Mouse (Mus musculus): ENCODE results near the gene Pacrg.

Pacrg gene

DNA sequence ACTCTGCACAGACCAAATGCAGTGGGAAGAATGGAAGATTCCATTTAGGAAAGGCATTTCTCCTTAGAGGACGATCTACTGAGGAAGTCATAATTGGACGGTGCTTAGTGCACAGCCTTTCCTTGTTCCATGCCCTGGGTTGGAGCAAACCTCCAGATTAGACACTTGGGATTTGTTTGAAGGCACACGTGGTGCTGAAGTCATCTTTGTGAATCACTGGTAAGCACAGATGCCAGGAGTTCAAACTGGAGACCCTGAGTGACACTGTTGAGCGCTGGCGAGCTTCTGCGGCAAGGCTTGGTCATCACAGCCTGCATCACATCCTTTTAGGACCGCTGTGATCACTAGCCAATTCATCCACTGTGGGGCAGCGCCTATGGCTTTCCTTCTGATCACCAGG is 385.7 kb downstream of the Pacrg start:
- DNase-seq (ENCODE audit: inconsistent ontology term): no peak

DNA sequence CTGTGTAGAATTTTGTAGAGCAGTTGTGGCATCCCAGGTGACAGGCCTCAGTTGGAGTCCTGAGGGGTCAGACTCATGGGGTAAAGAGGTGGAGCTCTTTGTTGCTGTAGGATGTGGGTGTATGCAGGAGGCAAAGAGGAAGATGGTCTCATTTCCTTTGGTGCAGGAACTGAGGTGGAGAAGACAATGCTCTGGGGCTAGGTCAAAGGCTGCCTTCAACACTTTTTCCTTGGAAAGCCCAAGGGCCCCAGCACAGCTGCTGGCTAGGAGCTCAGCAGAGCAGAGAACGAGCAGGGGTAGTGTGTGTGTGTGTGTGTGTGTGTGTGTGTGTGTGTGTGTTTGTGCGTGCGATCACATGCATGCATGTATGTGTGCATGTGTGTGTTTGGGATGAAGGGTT is 387.3 kb downstream of the Pacrg start:
- DNase-seq (ENCODE audit: inconsistent ontology term): no peak

DNA sequence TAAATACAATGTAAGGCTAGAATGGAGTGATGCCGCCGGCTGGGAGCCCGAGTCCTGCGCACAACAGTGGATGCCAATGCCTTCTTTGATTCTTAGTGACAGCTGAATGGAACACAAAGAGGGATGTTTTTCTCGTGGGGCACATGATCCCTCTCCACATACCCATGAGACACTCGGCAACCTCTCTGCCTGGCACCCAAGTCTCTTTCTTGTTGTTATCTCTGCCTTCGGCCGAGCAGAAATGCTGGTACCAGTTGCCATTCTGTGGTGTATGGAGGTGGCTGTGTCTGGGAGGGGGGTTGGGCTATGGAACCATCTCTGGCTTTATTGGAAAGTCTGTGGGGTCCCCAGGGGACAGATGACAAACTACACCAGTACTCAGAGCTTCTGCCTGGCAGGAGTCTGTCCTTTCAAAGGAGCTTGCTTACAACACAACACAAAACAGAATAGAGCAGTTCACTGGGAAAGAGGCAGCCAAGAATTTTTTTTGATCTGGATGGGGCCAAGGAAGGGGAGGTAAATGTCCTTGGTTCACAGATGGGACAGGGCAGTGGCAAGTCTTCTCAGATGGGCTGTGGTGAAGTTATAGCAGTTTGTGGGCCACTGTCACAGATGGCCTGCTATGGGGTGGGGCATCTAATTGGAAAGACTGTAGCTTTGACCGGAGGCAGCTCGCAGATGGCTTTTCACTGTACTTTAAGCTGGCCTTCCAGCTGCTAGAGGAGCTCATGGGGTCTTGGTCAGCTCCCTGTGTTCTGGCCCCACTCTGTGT is 388.6 kb downstream of the Pacrg start:
- DNase-seq (ENCODE audit: inconsistent ontology term): peak; percentile 45

DNA sequence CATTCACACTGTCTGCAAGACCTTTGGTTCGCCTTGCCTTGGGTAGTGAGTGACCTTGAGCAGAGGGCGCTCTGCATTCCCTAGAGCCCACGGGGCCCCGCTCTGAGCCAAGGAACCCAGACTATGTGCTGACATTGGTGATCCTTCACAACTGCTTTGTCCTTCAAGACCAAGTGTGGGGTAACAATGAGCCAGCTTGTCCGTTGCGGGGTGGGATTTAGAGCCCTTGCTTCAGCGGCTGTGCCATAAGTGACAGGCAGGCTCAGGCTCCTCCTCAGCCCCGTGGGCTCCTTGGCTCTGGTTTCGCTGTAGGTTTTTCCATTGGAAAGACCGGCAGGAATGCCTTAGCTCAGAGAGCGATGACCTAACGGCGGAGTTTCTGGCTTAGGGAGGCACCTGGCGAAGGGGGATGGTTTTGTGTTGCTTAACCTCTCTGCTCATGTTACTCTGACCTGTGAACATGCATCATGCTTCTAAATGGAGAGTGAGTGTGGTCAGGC is 390.3 kb downstream of the Pacrg start:
- no peak for DNase-seq (ENCODE audit: inconsistent ontology term)

DNA sequence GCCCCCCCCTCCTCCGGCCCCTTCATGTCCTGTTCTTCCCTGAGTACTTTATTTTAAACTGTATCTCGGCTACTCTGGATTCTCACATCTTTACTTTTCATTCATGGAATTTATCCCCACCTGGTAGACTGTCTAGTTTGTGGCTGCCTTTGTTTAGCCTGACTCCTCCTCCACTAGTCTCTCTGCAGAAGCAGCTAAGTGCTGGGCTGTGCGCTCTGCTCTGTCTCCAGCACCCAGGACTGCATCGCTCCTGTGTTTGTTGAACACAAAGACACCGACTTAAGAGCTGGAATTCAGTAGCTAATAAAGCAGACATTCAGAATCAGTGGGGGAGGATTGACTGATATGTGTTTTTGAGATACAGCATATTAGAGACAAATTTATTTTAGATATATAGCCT is 391.7 kb downstream of the Pacrg start:
- DNase-seq (ENCODE audit: inconsistent ontology term): no peak

DNA sequence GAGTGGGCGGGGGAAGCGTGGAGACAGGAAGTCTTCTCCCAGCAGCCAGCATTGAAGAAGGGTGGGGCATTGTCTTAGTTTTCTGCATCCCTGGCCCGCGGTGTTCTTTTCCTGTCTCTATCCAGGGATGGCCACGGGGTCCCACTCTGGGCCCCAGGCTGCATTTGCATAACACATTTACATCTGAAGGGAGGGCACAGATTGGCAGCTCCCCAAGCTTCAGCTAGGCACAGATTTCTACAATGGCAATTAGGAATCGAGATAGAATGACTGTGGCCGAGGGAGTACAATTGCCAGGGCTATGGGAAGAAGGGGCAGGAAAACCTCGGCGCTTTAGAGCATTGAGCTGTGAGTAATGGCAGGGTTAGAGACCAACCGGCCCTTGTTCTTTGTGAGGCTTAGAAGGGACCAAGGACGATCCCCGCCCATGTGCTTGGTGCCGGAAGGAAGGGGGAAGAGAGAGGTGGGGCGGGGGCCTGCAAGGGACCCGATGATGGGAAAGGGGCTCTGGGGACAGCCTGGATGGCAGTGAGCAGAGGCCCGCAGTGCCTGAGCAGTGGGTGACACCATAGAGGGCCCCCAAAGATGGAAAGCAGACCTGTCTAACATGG is 398.5 kb downstream of the Pacrg start:
- DNase-seq (ENCODE audit: inconsistent ontology term): peak; percentile 4

DNA sequence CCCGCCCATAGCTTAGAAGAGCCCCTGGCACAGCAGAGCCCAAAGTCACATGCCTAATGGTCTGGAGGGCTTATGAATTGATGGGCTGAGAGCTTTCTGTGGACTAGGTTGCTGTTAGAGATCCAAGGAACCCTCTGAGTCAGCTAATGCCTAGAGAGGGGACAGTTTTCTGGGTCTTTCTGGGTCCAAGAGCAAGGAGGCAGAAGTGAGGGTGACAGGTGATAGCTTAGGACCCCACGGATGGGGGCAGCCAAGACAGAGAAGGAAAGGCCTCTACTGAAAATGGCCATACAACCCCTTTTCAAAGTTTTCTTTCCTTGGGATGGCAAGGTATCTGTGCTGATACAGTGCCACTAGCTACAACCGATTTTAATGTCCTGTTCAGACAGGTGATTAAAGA is 399.1 kb downstream of the Pacrg start:
- no peak for DNase-seq (ENCODE audit: inconsistent ontology term)

DNA sequence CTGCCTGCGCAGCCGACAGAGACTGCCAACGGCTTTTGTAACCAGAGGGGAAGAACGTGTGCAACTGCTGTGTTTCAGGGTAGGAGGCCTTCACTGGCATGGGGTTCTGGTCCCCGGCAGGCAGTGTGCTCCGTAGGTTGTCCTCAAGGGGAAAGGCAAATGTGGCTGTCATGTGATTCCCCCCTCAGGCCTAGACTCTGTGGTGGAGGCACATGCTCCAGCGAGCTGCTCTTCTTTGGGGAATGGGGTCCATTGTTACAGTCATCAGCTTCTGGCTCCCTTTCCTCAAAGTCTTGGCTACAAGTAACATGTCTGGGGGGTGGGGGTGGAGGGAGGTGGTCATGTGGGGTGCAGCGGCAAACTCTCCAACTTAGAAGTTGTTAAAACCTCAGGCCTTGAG is 400.3 kb downstream of the Pacrg start:
- no peak for DNase-seq (ENCODE audit: inconsistent ontology term)

DNA sequence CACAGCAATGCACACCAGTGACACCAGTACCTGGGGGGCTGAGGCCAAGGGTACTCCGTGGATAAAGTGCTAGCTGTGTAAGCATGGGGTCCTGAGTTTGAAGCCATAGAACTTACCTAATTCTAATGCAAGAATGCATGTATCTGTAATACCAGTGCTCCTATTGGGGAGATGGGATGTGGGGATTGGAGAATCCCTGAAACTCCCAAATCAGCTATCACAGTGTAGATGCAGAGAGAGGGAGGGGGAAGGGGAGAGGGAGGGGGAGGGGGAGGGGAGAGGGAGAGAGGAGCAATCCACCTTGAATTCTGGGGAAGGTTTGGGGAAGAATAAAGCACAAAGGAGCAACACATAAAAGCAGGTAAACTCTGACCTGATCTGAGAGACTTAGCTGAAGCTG is 405.2 kb downstream of the Pacrg start:
- DNase-seq (ENCODE audit: inconsistent ontology term): no peak

DNA sequence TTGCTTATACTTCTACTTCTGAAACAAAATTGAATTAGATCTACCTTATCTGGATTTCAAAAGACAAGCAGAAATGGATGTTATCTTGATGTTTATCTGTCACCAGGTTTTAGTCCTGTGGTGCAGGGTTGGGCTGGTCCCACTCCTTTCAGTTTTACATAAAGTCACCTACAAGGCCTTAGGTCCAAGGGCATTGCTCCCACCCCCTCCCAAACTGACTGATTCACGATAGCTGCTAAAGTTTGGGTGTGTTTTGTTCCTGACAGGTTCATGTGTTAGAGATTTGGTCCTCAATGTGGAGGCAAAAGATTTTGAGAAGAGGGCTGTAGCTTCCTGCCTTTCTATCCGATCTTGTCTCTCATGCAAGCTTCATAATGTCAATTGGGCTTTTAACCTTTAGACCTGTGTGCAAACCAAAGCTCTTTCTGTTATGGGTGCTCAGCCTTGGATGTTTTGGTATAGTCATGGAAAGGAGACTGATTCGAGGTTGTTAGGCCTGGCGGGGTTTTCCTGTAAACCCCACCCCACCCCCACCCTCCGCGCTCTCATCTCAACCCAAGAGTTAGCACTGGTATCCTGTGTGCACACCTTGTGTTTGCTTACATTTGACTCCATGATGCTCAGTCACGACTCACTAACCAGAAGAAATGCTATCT is 407.5 kb downstream of the Pacrg start:
- DNase-seq (ENCODE audit: inconsistent ontology term): no peak

DNA sequence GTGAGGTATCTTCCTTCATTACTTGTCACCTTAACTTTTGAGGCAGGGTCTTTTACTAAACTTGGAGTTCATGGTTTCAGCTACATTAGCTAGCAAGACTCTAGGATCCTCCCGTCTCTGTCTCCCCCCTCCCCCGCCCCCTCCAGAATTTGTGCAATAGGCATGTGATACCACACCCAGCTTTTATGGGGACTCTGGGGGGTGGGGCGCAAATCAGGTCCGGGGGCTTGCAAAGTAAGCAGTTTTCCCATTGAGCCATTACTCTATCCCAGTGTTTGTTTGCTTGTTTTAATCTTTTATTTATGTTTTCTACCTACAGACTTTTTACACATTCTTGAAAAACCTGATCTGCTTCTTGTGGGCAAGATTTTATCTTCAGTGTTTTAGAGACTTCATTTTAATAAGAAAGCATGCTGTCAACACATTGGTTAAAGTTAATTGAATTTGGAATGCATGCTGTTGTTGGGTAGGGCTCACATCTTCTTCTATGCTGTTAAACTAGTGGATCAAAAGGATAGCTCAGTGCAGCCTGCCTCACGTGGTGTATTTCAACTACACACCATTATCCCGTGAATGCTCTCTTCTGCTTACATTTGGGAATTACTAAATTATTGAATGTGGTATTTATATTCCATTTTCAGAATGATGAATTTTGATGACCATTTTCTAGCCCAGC is 408.1 kb downstream of the Pacrg start:
- DNase-seq (ENCODE audit: inconsistent ontology term): no peak

DNA sequence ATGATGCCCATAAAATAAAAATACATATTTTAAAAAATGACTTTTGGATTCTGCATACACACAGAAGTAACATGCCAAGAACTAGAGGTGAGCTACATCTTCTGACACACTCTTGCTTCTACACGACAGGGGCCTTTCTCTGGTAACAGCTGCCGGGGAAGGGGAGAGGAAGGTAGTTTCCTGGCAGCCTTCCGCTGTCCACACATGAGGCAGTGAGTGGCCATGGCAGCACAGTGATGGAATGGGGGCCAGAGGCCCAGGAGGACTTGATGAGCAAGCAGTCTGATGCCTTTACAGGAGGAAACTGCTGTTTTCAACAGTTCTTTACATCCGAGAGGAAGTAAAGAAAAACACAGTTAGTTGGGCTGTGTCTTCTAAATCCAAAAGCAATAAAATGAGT is 409.3 kb downstream of the Pacrg start:
- DNase-seq (ENCODE audit: inconsistent ontology term): no peak

DNA sequence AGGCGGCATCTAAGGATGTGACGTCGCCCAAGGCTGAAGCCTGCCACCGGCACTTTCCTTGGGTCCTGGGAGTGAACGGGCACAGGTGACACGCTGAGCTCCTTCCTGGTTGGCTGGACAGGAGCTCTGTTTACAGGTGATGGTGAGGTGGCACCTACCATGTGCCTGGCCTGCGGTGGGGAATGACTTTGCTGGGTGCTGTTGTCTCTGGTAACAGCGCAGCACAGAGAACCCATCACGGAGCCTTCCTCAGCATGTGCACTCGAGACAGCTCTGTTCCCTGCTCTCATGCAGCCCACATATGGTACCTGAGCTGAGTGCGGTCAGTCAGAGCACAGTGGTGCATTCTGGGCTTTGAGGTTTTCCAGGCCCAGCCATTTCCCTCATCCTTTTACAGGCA is 410.7 kb downstream of the Pacrg start:
- DNase-seq (ENCODE audit: inconsistent ontology term): no peak

DNA sequence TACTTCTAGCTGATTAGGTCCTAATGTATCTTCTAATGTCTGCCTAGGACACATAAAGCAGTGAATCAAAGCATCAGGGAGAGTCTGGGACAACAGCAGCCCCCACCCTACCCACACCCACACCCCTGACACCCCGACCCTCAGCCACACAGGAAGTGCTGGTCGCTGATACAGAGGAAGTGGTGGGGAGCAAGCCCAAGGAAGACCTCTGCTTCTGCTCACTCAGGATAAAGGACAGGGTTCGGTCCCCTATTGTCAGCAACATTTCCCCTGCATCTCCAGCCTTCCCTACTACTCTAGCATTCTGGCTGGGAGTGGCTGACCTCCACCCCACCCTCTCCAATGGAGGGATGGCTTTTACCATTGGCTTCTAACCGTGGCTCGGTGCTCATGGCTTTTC is 414.8 kb downstream of the Pacrg start:
- no peak for DNase-seq (ENCODE audit: inconsistent ontology term)

DNA sequence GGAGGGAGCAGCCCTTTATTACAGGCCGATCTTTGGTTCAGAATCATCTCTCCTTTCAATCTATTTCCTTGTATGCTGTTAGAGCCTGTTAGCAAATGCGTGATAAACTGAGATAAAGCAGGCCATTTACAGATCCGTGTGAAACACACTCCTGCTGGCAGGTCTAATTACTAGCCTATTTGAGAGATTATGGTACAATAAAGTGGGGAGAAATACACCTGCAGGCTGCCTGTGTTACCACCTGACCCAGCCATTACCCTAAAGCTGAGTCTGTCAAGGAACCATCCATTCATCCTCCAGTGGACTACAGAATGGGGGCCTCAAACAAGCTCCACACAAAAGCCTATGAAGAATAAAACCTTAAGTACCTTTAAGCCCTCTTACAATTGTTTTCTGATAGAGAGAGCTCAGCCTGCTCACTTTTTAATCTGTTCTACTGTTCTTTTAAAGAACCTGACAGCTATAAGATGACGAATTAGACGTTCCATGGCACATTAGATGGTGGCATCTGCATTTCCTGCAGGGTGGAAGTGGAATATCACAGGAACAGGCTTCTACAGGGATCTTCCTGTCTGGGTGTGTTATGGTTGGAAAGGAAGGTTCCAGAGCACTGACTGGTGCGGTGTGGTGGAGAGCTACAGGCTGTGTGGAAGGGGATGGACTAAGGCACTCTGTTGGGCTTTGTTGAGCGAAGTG is 422.4 kb downstream of the Pacrg start:
- DNase-seq (ENCODE audit: inconsistent ontology term): no peak

DNA sequence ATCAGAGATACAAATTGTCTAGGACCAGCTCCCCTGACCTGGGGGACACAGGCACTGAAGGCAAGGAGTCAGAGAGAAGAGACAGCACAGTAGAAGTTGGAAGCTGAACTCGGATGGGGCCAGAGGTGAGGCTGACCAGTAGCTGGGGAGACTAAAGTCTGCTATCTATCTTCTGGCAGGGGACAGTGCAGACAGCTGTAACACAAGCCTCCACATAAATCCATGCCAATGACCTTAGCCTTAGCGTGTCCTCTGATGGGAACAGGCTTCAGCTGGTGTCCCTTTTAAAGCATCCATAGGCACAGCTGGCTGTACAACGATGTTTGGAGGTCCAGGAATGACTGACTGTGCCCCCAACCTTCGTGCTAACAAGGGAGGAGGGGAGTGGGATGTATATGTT is 423.1 kb downstream of the Pacrg start:
- DNase-seq (ENCODE audit: inconsistent ontology term): no peak

DNA sequence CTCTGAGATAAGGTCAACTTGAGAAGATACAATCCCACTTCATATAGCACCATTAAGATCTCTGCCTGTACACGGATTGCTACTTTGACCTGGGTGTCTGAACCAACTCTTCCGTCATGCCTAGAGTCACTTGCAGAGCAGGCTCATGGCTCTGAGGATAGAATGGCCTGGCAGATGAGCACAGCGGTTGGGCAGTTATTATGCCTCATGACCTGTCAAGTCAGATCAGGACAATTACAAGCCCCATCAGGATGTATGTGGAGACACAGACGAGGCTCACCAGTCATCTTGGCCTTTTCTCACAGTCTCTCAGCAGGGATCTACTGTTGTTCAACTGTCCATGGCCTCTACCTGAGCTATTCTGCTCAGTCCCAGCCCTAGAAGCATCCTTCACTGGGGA is 424.0 kb downstream of the Pacrg start:
- no peak for DNase-seq (ENCODE audit: inconsistent ontology term)

DNA sequence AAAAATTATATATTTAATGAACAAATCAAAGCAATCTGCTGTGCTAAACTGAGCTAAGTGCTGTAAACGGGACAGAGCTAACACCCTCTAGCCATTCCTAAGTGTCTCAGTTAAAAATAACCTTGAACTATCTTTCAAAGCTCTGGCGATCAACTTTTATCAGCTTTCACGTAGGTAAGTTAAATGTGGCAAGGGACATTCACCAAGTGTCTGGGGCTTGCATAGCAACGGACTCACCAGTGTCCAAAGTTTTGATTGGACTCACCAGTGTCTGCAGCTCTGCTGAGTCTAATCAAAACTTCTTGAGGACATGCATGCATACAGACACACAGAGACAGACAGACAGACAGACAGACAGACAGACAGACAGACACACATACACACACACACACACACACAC is 425.7 kb downstream of the Pacrg start:
- DNase-seq (ENCODE audit: inconsistent ontology term): no peak

DNA sequence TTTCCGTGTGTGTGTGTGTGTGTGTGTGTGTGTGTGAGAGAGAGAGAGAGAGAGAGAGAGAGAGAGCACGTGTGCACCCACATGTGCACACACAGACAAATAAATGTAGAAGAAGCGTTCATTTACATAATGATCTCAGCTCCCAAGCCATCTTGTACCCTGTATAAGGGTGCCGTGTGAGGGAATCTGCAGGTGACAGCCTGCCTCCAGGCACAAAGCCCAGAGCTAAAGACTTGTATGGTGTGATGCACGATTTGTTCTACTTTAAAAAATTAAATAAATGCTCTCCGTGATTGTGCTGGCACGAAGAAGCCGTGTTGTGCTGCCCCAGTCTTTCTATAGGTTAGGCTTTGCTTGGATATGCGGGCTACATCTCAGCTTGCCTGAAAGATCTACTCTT is 426.2 kb downstream of the Pacrg start:
- DNase-seq (ENCODE audit: inconsistent ontology term): no peak

DNA sequence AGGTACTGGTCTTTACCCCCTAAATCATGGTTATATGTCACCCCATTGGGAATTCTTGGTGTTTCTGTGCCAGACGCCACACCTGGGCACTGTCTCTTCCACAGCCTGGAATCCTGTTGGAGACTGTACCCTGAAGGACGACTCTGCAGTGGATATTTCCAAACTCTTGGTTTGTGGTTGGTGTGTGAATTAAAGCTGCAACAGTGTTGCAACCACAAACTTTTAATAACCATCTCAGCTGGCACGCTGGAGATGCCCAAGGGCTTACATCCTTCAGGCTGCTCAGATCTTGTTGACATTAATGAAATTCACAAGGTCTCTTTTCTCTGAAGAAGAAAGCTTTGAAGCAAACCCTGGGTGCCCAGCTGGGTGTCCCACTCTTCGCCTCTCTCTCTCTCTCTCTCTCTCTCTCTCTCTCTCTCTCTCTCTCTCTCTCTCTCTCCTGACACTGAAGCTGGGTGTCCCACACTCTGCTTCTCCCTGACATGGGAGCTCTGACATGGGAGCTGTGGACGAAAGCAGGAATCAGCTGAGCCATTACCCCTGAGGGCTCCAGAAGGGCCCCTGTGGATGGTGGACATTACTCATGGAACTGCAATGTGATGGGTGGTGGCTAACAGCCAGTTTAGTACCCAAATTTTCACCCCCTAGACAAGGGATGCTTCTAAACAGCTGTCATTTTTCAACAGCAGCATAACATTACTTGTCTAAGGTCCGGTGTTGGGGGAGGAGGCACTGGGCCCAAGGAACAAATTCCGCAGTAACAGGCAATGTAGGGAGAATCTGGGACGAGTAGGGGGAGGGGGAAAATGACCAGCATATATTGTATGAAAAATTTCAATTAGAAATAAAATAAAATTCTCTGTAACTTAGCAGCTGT is 429.3 kb downstream of the Pacrg start:
- DNase-seq (ENCODE audit: inconsistent ontology term): peak; percentile 24

DNA sequence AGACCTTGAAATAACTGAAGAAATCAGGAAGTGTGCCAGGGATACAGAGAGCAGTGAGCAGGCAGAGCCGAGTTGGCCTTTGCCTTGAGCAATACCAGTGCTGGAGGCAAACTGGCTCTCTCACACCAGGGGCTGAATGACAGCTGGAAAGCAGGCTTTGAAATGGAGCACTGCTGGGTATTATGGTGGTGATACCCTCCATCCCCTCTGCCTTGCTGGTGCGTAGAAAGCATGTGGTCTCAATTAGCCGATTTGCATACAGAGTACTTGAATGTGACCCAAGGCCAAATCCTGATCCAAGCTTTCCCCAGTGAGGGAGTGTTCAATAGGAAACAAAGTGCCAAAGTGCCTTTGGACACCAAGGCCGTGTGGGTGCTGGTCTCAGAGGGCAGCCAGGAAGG is 431.4 kb downstream of the Pacrg start:
- peak; percentile 17 for DNase-seq (ENCODE audit: inconsistent ontology term)

Measured in Muller cell, postnatal 12 days (primary cell).